Mouse (Mus musculus) heart, adult 18-20 months (tissue): Measurements from ENCODE around the gene Rbm33. TPM values are rescaled to one million over a fixed set of nuclear protein-coding genes. Genes with fewer than 3 reads are reported as not detected.

Experiments used
- DNase-seq, 2 experiments: peaks; one replicate each; pipeline ENCODE4 v3.0.0; 2021 to 2022; ENCODE audit warnings: mixed read lengths in 1 of 2
- total RNA-seq, 2 experiments: library from RNA; stranded (reverse); gene quantifications; 2 replicates each; pipeline ENCODE4 v1.2.3; 2021

Rbm33 gene
- total RNA-seq, 2 experiments from 2014 or later, result 36.0 to 43.0 TPM

GRCm38 (mm10) chr5:28324457-28324856 is 7.5 kb downstream of the Rbm33 start:
- no peak for DNase-seq

DNA sequence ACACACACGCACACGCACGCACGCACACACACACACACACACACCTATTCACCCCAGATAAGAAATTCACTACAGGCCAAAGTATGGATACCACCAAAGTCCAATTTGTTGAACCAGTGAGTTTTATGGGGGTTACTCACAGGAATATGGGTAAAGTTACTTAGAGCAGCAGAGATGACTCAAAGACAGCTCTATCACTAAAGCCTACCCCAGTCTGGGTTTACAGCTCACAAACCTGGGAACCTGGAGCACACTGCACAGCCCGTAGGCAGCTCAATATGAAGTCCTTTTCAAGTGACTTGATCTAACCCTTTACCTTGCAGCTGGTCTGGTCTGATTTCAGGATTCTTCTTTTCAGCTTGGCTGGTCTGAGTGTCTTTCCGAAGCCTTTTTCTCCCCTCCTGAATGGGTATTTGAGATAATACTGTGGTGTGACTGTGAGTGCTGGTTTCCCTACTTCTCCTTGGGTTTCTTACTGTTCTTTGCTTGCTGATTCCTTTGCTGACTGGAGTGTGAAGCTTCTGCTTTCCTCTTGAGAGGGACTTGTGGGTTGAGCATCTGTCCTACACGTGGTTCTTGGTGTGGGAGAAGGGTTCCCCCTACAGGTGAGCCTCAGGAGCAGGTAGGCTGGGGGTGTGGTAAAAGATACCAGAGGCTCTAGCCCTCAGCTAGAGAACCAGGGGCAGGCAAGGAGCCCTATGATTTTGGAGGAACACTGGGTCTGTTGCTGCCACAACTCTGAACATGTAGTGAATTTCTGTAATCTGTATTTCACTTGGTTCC is 12.3 kb downstream of the Rbm33 start:
- DNase-seq, result peak in 1 of 2 experiments; percentile 15

GRCm38 (mm10) chr5:28333731-28334130 is 16.8 kb downstream of the Rbm33 start:
- peak; percentile 64 to 65 for DNase-seq

DNA sequence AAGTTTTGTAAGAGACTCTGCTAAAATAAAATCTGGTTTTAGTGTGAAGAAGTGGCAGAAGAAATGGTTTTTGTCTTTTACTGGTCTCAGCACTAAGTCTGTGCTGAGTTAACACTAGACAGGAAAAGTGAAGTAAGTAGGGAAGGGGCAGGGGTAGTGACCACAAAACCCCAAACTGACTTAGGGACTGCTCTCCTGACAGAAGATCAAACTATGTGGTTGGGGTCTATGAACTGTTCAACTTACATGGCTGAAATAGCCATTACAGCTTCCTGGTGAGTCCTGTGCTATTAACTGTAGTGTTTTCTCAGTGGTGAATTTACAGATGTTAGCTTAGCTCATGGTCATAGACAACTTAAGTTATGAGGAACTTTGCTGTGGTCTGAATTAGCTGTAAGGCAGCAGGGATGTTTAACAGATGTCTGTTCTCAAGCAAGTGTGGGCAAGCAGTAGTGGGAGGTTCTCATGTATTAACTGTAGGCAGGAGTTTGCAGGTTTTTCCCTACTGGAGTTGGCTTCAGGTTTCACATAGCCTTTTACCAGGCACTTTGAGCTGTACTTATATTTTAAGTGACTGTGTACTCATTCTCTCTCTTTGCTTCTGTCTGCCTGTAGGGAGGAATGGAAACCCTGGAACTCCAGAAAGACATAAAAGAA is 35.1 kb downstream of the Rbm33 start:
- no peak for DNase-seq

GRCm38 (mm10) chr5:28355614-28356013 is 38.7 kb downstream of the Rbm33 start:
- DNase-seq, result no peak

- no peak for DNase-seq
Measured at GRCm38 (mm10) chr5:28360745-28361144, 43.8 kb downstream of the Rbm33 start.

DNA sequence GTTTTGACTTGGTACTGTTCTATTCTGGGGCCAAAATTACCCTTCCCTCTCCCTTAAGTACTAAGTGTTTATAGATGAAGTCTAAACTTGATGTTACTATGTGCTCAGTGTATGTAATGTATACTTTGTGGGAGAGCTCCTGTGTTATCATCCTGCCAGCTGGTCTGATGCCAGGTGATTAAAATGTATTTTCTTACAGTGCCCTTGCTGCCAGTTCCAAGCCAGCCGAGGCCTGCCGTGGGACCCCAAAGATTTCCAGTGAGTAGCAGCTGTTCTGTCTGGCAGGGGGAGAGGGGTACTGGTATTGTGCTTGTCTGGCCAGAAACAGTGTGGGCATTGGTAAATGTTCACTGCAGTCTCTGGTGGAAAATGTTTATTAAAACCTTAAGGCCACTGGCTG is 51.1 kb downstream of the Rbm33 start:
- no peak for DNase-seq

- DNase-seq, result no peak
Measured at GRCm38 (mm10) chr5:28370836-28371235, 53.9 kb downstream of the Rbm33 start.

GRCm38 (mm10) chr5:28372172-28372664 is 55.3 kb downstream of the Rbm33 start:
- no peak for DNase-seq

GRCm38 (mm10) chr5:28373498-28374427 is 56.8 kb downstream of the Rbm33 start:
- no peak for DNase-seq

- DNase-seq, result no peak
Measured at GRCm38 (mm10) chr5:28377299-28377698, 60.4 kb downstream of the Rbm33 start.

- DNase-seq, result no peak
Measured at GRCm38 (mm10) chr5:28382289-28382688, 65.4 kb downstream of the Rbm33 start.

GRCm38 (mm10) chr5:28386783-28387182 is 69.9 kb downstream of the Rbm33 start:
- no peak for DNase-seq

GRCm38 (mm10) chr5:28387531-28388179 is 70.7 kb downstream of the Rbm33 start:
- no peak for DNase-seq

DNA sequence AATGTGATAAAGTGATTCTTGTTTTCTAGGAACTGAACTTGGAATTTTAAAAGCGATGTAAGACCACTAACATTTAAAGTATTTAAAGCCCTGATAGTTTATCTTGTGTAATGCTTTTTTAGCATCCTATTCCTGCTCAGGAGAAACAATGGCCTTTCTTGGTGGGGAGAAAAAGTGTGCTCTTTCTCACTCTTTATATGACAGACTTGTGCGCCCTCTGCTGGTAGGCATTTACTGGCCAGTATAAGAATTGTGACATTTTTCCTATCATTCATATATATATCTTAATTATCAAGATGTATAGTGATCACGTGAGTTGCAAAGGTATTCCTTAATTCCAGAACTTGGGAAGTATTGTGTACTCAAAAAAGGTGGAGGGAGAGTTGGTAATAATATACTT is 71.3 kb downstream of the Rbm33 start:
- peak; percentile 43 to 85 for DNase-seq

DNA sequence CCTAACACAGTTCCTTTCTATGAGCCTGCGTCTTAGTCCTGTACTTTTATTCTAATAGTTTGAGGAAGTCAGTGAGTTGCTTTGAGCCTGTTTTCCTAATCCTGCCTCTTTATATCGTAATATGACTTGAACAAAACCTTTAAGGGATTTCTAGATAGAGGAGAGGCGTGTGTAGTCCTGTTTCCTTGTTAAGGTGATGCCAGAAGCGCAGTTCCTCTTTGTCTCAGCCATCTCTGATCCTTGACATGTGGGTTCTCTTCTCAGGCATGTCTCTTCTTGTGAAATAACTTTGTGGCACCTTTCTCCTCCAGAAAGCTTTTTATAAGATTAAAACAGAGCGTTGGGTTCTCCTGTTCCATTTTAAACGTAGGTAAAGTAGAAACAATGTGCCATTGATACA is 73.3 kb downstream of the Rbm33 start:
- DNase-seq, result no peak

GRCm38 (mm10) chr5:28397344-28397743 is 80.4 kb downstream of the Rbm33 start:
- no peak for DNase-seq

DNA sequence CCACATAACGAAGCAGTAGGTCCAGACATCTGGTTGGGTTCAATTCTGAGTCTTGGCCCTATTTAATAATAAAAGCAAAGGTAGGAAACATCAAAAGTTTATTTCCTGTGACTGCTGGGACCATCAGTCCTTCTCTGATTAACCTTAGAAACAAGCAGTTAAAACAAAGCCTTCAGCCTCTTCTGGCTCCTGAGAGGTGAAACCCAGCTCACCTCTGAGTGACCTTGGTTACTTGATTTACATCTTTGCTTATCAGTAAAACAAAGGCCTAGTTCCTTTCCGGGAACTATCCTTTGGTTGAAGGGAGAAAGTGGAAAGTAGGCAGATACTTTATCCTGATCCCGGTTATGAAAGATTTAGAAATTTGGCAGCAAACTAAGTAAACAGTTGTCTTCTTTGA is 81.8 kb downstream of the Rbm33 start:
- no peak for DNase-seq

- no peak for DNase-seq
Measured at GRCm38 (mm10) chr5:28399451-28400115, 82.7 kb downstream of the Rbm33 start.

GRCm38 (mm10) chr5:28402756-28403155 is 85.8 kb downstream of the Rbm33 start:
- no peak for DNase-seq

- no peak for DNase-seq
Measured at GRCm38 (mm10) chr5:28406662-28407061, 89.7 kb downstream of the Rbm33 start.
